Mouse (Mus musculus): Measurements from ENCODE around the gene Nsg2.

Gene Nsg2

GRCm38 (mm10) chr11:32087779-32088442, 87.6 kb downstream of the Nsg2 start:
- DNase-seq = no peak

GRCm38 (mm10) chr11:32095793-32096192, 95.5 kb downstream of the Nsg2 start:
- no peak for DNase-seq

GRCm38 (mm10) chr11:32096346-32096745, 96.1 kb downstream of the Nsg2 start:
- no peak for DNase-seq

GRCm38 (mm10) chr11:32101059-32101632, 100.9 kb downstream of the Nsg2 start:
- no peak for DNase-seq

- DNase-seq = no peak
Measured at GRCm38 (mm10) chr11:32102976-32103375, 102.7 kb downstream of the Nsg2 start.

- no peak for DNase-seq
Measured at GRCm38 (mm10) chr11:32104406-32105116, 104.3 kb downstream of the Nsg2 start.

GRCm38 (mm10) chr11:32105750-32106646, 105.7 kb downstream of the Nsg2 start:
- no peak for DNase-seq

GRCm38 (mm10) chr11:32106647-32106985, 106.4 kb downstream of the Nsg2 start:
- no peak for DNase-seq

- DNase-seq = no peak
Measured at GRCm38 (mm10) chr11:32108441-32108840, 108.2 kb downstream of the Nsg2 start.

All from kidney, adult 18-20 months (tissue).